15 mouse cellular contexts compared by ENCODE assay signal in the genomic region with DNA sequence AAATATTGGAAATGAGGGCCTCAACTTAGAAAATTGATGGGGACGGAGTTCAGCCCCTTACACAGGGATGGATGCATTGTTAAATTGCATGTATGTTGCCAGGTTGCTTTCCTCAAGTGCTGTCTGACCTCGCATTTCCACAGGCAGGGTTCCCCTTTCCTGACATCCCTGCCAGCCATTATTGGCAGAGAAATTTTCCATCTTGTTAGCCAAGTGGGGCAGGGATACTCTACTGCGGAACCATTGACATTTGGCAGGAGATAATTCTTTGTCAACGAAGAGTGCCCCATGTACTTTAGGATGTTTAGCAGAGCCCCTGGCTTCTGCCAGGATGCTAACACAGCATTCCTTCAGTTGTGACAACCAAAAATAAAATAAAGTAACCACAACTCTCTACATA.
DNase-seq lines count a peak whose midpoint lies in the region; ATAC-seq lines count a peak whose summit lies in the region.
"Had no signal": no experiment of that assay in that cellular context is flagged by ENCODE, and none has a peak within 500 bp of the region (broad histone marks: within the 10 kb centered on the region; RNA-seq: fewer than 3 reads in every experiment).

No protein-coding gene starts in this region.

- 0 out of 2 replicates have a peak, but pooled peaks cover 4% of the 10 kb centered on the region for H3K4me1 ChIP-seq in heart, embryonic 12.5 days (replicated peaks)
- H3K4me1 ChIP-seq: embryonic facial prominence, embryonic 12.5 days; forebrain, embryonic 13.5 days; intestine, embryonic 15.5 days had no signal

- H3K9me3 ChIP-seq in heart, embryonic 12.5 days (replicated peaks), result no peaks in the 10 kb centered on the region
- H3K9me3 ChIP-seq: embryonic facial prominence, embryonic 12.5 days; forebrain, embryonic 13.5 days; intestine, embryonic 15.5 days; limb, embryonic 13.5 days had no signal

- ATAC-seq in heart, embryonic 12.5 days (ENCODE audit: insufficient number of reproducible peaks, low FRiP score), result no peak
- ATAC-seq in inflammation-experienced regulatory T-cells, adult 6 months, result no peak
- ATAC-seq in CD4-positive, CD25-positive, alpha-beta regulatory T cell, adult 4 months, result no peak
- ATAC-seq: forebrain, embryonic 13.5 days; intestine, embryonic 15.5 days had no signal

- H3K9ac ChIP-seq in heart, embryonic 12.5 days, result no peak overlapping the region
- H3K9ac ChIP-seq: embryonic facial prominence, embryonic 12.5 days; forebrain, embryonic 13.5 days; intestine, embryonic 15.5 days; limb, embryonic 13.5 days had no signal

- no peak overlapping the region for H3K4me2 ChIP-seq in heart, embryonic 12.5 days
- H3K4me2 ChIP-seq: embryonic facial prominence, embryonic 12.5 days; forebrain, embryonic 13.5 days; intestine, embryonic 15.5 days; limb, embryonic 13.5 days had no signal

- H3K4me3 ChIP-seq in heart, embryonic 12.5 days, result no peak overlapping the region
- H3K4me3 ChIP-seq: embryonic facial prominence, embryonic 12.5 days; forebrain, embryonic 13.5 days; intestine, embryonic 15.5 days; left cerebral cortex, adult 2 months; limb, embryonic 13.5 days had no signal

- WGBS in heart, embryonic 12.5 days, result 59% methylated on average over 4 of the region's 4 CpGs

- H3K27me3 ChIP-seq in heart, embryonic 12.5 days (replicated peaks), result no peaks in the 10 kb centered on the region
- H3K27me3 ChIP-seq: embryonic facial prominence, embryonic 12.5 days; forebrain, embryonic 13.5 days; intestine, embryonic 15.5 days; limb, embryonic 13.5 days had no signal

- H3K27ac ChIP-seq in heart, embryonic 12.5 days (ENCODE audit: poor library complexity, severe bottlenecking), result no peak overlapping the region
- H3K27ac ChIP-seq: embryonic facial prominence, embryonic 12.5 days; forebrain, embryonic 13.5 days; intestine, embryonic 15.5 days; left cerebral cortex, adult 2 months; limb, embryonic 13.5 days had no signal

- DNase-seq in adrenal gland, postnatal 14 days, result peak; percentile 55
- DNase-seq in adrenal gland, adult 8-10 months, result no peak
- DNase-seq in heart, adult 18-20 months, result peak; percentile 87
- peak; percentile 14 for DNase-seq in ovary, postnatal 14 days (ENCODE audit: low spot score)
- no peak for DNase-seq in ovary, adult 18-20 months (ENCODE audit: low spot score)
- DNase-seq: cerebellum, adult 8-10 months; thymus, adult 18-20 months had no signal

- no peaks in the 10 kb centered on the region for H3K36me3 ChIP-seq in heart, embryonic 12.5 days
- H3K36me3 ChIP-seq: embryonic facial prominence, embryonic 12.5 days; intestine, embryonic 15.5 days; limb, embryonic 13.5 days had no signal

Comparison
In these comparisons a context has a peak if more than half of its experiments do, and no peak if none do; other contexts are left out.
1. DNase-seq: peak in adrenal gland, postnatal 14 days (single experiment), heart, adult 18-20 months (2 of 2) and ovary, postnatal 14 days (single experiment); none in adrenal gland, adult 8-10 months (single experiment) and ovary, adult 18-20 months (single experiment).